Mouse (Mus musculus) right cerebral cortex, postnatal 14 days (tissue): ENCODE measurements around the gene Ms4a4d.

ENCODE experiments used
- DNase-seq: peaks from one replicate; pipeline ENCODE4 v3.0.0; 2022

Gene Ms4a4d

GRCm38 (mm10) chr19:11589205-11589604 is 52.6 kb downstream of the Ms4a4d start:
- no peak for DNase-seq

- DNase-seq = no peak
Observed at GRCm38 (mm10) chr19:11589891-11590449, 53.4 kb downstream of the Ms4a4d start.

- no peak for DNase-seq
Observed at GRCm38 (mm10) chr19:11601349-11601748, 64.7 kb downstream of the Ms4a4d start.

GRCm38 (mm10) chr19:11602026-11602425 is 65.4 kb downstream of the Ms4a4d start:
- DNase-seq = no peak

GRCm38 (mm10) chr19:11604603-11605002 is 68.0 kb downstream of the Ms4a4d start, which contains the start of gene Ms4a6d:
Ms4a6d (minus strand) TSS chr19:11604849.
- no peak for DNase-seq
